Mouse (Mus musculus) embryonic facial prominence, embryonic 15.5 days (tissue): Measurements from ENCODE around the gene Sema4d. TPM values are rescaled to one million over a fixed set of nuclear protein-coding genes. Genes with fewer than 3 reads are reported as not detected.
A peak's percentile ranks its signal among the peaks of the same experiment; 100 is the strongest.

Source experiments
- ATAC-seq: fragments of 200-750 bp; cut with Nextera tagmentation; 2 replicates; pipeline ENCODE4 v1.8.0; 2017; ENCODE audit warnings: low read depth, moderate TSS enrichment; ENCODE audit not compliant: insufficient number of reproducible peaks, low FRiP score, low TSS enrichment
- H3K27ac ChIP-seq: fragments of 300-500 bp; sonication (generic); replicated peaks from 2 replicates; pipeline ENCODE4 v1.5.1; 2015; ENCODE audit warnings: mild to moderate bottlenecking, inconsistent platforms
- H3K27me3 ChIP-seq: fragments of 300-500 bp; sonication (generic); 2 replicates; pipeline ENCODE4 v1.6.1; 2015; ENCODE audit warnings: inconsistent platforms
- H3K36me3 ChIP-seq: fragments of 300-500 bp; sonication (generic); 2 replicates; pipeline ENCODE4 v1.6.1; 2015; ENCODE audit warnings: mild to moderate bottlenecking, inconsistent platforms
- H3K4me1 ChIP-seq: fragments of 300-500 bp; sonication (generic); 2 replicates; pipeline ENCODE4 v1.6.1; 2015; ENCODE audit warnings: inconsistent platforms
- H3K4me2 ChIP-seq: fragments of 300-500 bp; sonication (generic); replicated peaks from 2 replicates; pipeline ENCODE4 v1.6.1; 2015; ENCODE audit warnings: mild to moderate bottlenecking, inconsistent platforms
- H3K4me3 ChIP-seq: fragments of 300-500 bp; sonication (generic); replicated peaks from 2 replicates; pipeline ENCODE4 v1.5.1; 2015; ENCODE audit warnings: mild to moderate bottlenecking, inconsistent platforms
- H3K9ac ChIP-seq: fragments of 300-500 bp; sonication (generic); 2 replicates; pipeline ENCODE4 v1.6.1; 2015; ENCODE audit warnings: inconsistent platforms
- H3K9me3 ChIP-seq: fragments of 300-500 bp; sonication (generic); replicated peaks from 2 replicates; pipeline ENCODE4 v1.6.1; 2016; ENCODE audit warnings: inconsistent platforms
- WGBS: fragments of 180-500 bp; shearing (Covaris S2); methylation state at CpG from one replicate; pipeline ENCODE4 v1.1.7; 2015; 5-methylcytosine and 5-hydroxymethylcytosine counted together
- polyA plus RNA-seq: library from polyadenylated mRNA; unstranded; fragments of >200 nt; fragmentation: Nextera tagmentation; extraction: Ambion mirVana; gene quantifications from 2 replicates; pipeline ENCODE4 v1.2.1, GENCODE M21; 2015

Gene Sema4d
- polyA plus RNA-seq, 1 experiment from 2014 or later: 11.1 TPM

- Histone ChIP-seq H3K9me3 (no peaks in the 10 kb centered on the region), H3K4me1 (peaks cover 56% of the 10 kb centered on the region), H3K9ac (no peak overlapping the region), H3K4me2 (no peak overlapping the region), H3K27me3 (no peaks in the 10 kb centered on the region), H3K27ac (no peak overlapping the region), H3K4me3 (no peak overlapping the region), H3K36me3 (no peaks in the 10 kb centered on the region)
- no peak for ATAC-seq
- WGBS: 88% methylated on average over 6 of the region's 6 CpGs
Measured at GRCm38 (mm10) chr13:51759256-51759987, 34.1 kb downstream of the Sema4d start.

GRCm38 (mm10) chr13:51758428-51758827 is 35.1 kb downstream of the Sema4d start:
- peaks cover 66% of the 10 kb centered on the region for H3K4me1 ChIP-seq
- H3K36me3 ChIP-seq: no peaks in the 10 kb centered on the region
- no peak for ATAC-seq
- WGBS: 67% methylated on average over 9 of the region's 9 CpGs
- no peak overlapping the region for H3K4me3 ChIP-seq
- no peak overlapping the region for H3K9ac ChIP-seq
- no peaks in the 10 kb centered on the region for H3K9me3 ChIP-seq
- H3K27me3 ChIP-seq: no peaks in the 10 kb centered on the region
- H3K27ac ChIP-seq: no peak overlapping the region
- no peak overlapping the region for H3K4me2 ChIP-seq

GRCm38 (mm10) chr13:51757099-51757498 is 36.4 kb downstream of the Sema4d start:
- Histone ChIP-seq H3K4me1 (peaks cover 72% of the 10 kb centered on the region), H3K36me3 (no peaks in the 10 kb centered on the region), H3K27me3 (no peaks in the 10 kb centered on the region), H3K4me2 (no peak overlapping the region), H3K4me3 (no peak overlapping the region), H3K27ac (no peak overlapping the region), H3K9me3 (no peaks in the 10 kb centered on the region), H3K9ac (no peak overlapping the region)
- ATAC-seq: no peak
- 62% methylated on average over 2 of the region's 2 CpGs for WGBS

GRCm38 (mm10) chr13:51756563-51756962 is 37.0 kb downstream of the Sema4d start:
- no peak for ATAC-seq
- peaks cover 74% of the 10 kb centered on the region for H3K4me1 ChIP-seq

GRCm38 (mm10) chr13:51756019-51756418 is 37.5 kb downstream of the Sema4d start:
- 37% methylated on average over 9 of the region's 9 CpGs for WGBS
- no peak overlapping the region for H3K4me2 ChIP-seq
- no peaks in the 10 kb centered on the region for H3K9me3 ChIP-seq
- no peaks in the 10 kb centered on the region for H3K36me3 ChIP-seq
- H3K4me3 ChIP-seq: no peak overlapping the region
- H3K27ac ChIP-seq: peak overlapping the region; percentile 83
- peaks cover 74% of the 10 kb centered on the region for H3K4me1 ChIP-seq
- H3K9ac ChIP-seq: no peak overlapping the region
- no peaks in the 10 kb centered on the region for H3K27me3 ChIP-seq
- no peak for ATAC-seq

More at GRCm38 (mm10) chr13:51756563-51756962, 37.0 kb downstream of the Sema4d start:
- Histone ChIP-seq H3K27me3 (no peaks in the 10 kb centered on the region), H3K9ac (no peak overlapping the region), H3K9me3 (no peaks in the 10 kb centered on the region), H3K27ac (peak overlapping the region; percentile 83), H3K36me3 (no peaks in the 10 kb centered on the region), H3K4me3 (no peak overlapping the region), H3K4me2 (no peak overlapping the region; the same call in 1 of the 2 replicates)
- WGBS: 46% methylated on average over 3 of the region's 3 CpGs

GRCm38 (mm10) chr13:51755584-51755983 is 38.0 kb downstream of the Sema4d start:
- no peak overlapping the region for H3K4me2 ChIP-seq

GRCm38 (mm10) chr13:51754559-51755126 is 38.9 kb downstream of the Sema4d start:
- Histone ChIP-seq H3K4me1 (peaks cover 76% of the 10 kb centered on the region), H3K36me3 (no peaks in the 10 kb centered on the region), H3K27me3 (no peaks in the 10 kb centered on the region), H3K4me2 (no peak overlapping the region), H3K9ac (no peak overlapping the region), H3K9me3 (no peaks in the 10 kb centered on the region), H3K4me3 (no peak overlapping the region), H3K27ac (peak overlapping the region; percentile 13; the same call in 1 of the 2 replicates)
- peak; percentile 20; the same call in 1 of the 2 replicates for ATAC-seq
- 75% methylated on average over 13 of the region's 13 CpGs for WGBS

More at GRCm38 (mm10) chr13:51755584-51755983, 38.0 kb downstream of the Sema4d start:
- Histone ChIP-seq H3K4me1 (peaks cover 76% of the 10 kb centered on the region), H3K36me3 (no peaks in the 10 kb centered on the region), H3K27ac (peak overlapping the region; percentile 83), H3K9ac (no peak overlapping the region), H3K4me3 (no peak overlapping the region), H3K27me3 (no peaks in the 10 kb centered on the region), H3K9me3 (no peaks in the 10 kb centered on the region)
- no peak for ATAC-seq
- 58% methylated on average over 7 of the region's 7 CpGs for WGBS

- peaks cover 82% of the 10 kb centered on the region for H3K4me1 ChIP-seq
- no peak overlapping the region for H3K9ac ChIP-seq
- no peak overlapping the region for H3K4me2 ChIP-seq
- H3K27ac ChIP-seq: no peak overlapping the region
- H3K9me3 ChIP-seq: no peaks in the 10 kb centered on the region
- 61% methylated on average over 5 of the region's 5 CpGs for WGBS
- H3K36me3 ChIP-seq: no peaks in the 10 kb centered on the region
- H3K4me3 ChIP-seq: no peak overlapping the region
- no peak for ATAC-seq
- H3K27me3 ChIP-seq: no peaks in the 10 kb centered on the region
Measured at GRCm38 (mm10) chr13:51753802-51754444, 39.6 kb downstream of the Sema4d start.

- H3K27me3 ChIP-seq: no peaks in the 10 kb centered on the region
- no peaks in the 10 kb centered on the region for H3K9me3 ChIP-seq
- no peaks in the 10 kb centered on the region for H3K36me3 ChIP-seq
- H3K4me3 ChIP-seq: no peak overlapping the region
- peaks cover 86% of the 10 kb centered on the region for H3K4me1 ChIP-seq
- ATAC-seq: no peak
- H3K27ac ChIP-seq: no peak overlapping the region
- 46% methylated on average over 6 of the region's 6 CpGs for WGBS
- no peak overlapping the region for H3K4me2 ChIP-seq
- H3K9ac ChIP-seq: no peak overlapping the region
Measured at GRCm38 (mm10) chr13:51753168-51753465, 40.4 kb downstream of the Sema4d start.

GRCm38 (mm10) chr13:51752346-51753167 is 41.0 kb downstream of the Sema4d start:
- Histone ChIP-seq H3K36me3 (no peaks in the 10 kb centered on the region), H3K4me1 (peaks cover 91% of the 10 kb centered on the region), H3K27ac (no peak overlapping the region), H3K9me3 (no peaks in the 10 kb centered on the region), H3K4me2 (no peak overlapping the region), H3K27me3 (no peaks in the 10 kb centered on the region), H3K4me3 (no peak overlapping the region), H3K9ac (no peak overlapping the region)
- WGBS: 58% methylated on average over 15 of the region's 15 CpGs
- ATAC-seq: no peak
